Mouse (Mus musculus) myocyte (in vitro differentiated cells): ENCODE results near the gene Ankrd10.

Experiments used
- E2F4 ChIP-seq: IDR thresholded peaks from one replicate; pipeline ENCODE4 v1.6.1; 2011; ENCODE audit warnings: mild to moderate bottlenecking, control low read depth, moderate library complexity; ENCODE audit not compliant: insufficient read depth
- MAX ChIP-seq: IDR thresholded peaks from one replicate; pipeline ENCODE4 v1.6.1; 2011; ENCODE audit warnings: low read depth, mild to moderate bottlenecking, control low read depth
- MYOD1 ChIP-seq, 3 experiments: IDR thresholded peaks; one replicate each; pipeline ENCODE4 v1.6.1; 2011; ENCODE audit warnings: control low read depth in 2 of 3, low read depth in 2 of 3, mild to moderate bottlenecking in 2 of 3, moderate library complexity in 1 of 3; ENCODE audit not compliant: insufficient read length in 2 of 3, control insufficient read depth in 1 of 3
- MYOG ChIP-seq, 3 experiments: IDR thresholded peaks; one replicate each; pipeline ENCODE4 v1.6.1; 2011; ENCODE audit warnings: control low read depth in 2 of 3, low read depth in 2 of 3, mild to moderate bottlenecking in 2 of 3; ENCODE audit not compliant: insufficient read length in 2 of 3, control insufficient read depth in 1 of 3, insufficient read depth in 1 of 3

DNA sequence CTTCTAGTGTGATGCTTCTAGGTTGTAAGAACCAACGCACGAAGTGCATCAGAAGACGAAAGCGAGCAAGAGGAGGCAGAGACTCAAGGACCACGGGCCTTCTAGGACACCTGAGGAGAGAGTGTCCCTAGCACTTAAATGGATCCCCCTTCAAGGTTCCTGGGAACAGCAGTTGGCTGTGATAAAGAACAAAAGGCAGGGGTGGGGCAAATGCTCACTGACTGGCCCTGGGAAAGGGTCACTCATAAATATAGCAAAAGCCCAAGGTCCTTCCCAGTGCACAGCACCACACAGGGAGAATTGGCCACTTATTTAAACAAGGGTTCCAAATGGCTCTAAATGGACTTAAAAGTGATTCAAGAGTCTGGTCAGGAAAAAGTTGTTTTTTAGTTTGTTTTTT, 6.4 kb downstream of the Ankrd10 start:
- no peak for TF ChIP-seq MYOD1 (IDR thresholded peaks at IDR 0.05; ENCODE audit: control insufficient read depth in 1 of 3, insufficient read length in 2 of 3, low read depth in 2 of 3)
- TF ChIP-seq MAX, result no peak
- no peak for TF ChIP-seq MYOG (IDR thresholded peaks at IDR 0.05; ENCODE audit: control insufficient read depth in 1 of 3, insufficient read depth in 1 of 3, insufficient read length in 2 of 3, low read depth in 2 of 3)
- no peak for TF ChIP-seq E2F4
